Mouse (Mus musculus) gastrocnemius, adult 8-10 months (tissue): Measurements from ENCODE around the gene Ppard. TPM values are rescaled to one million over a fixed set of nuclear protein-coding genes. Genes with fewer than 3 reads are reported as not detected.
"Not testable (repeated sequence)": the region's sequence is repeated elsewhere in the genome, so short reads cannot be mapped to it uniquely, and the experiment has no call there.

Source experiments
- DNase-seq, 2 experiments: peaks; one replicate each; pipeline ENCODE4 v3.0.0; 2022; ENCODE audit warnings: low spot score in 2 of 2
- total RNA-seq, 4 experiments: library from RNA; stranded (reverse); gene quantifications; 2 replicates each; pipeline ENCODE4 v1.2.4; 2022

The Ppard gene
- total RNA-seq, 4 experiments from 2014 or later: 24.7 to 28.3 (median 26.1) TPM

DNA sequence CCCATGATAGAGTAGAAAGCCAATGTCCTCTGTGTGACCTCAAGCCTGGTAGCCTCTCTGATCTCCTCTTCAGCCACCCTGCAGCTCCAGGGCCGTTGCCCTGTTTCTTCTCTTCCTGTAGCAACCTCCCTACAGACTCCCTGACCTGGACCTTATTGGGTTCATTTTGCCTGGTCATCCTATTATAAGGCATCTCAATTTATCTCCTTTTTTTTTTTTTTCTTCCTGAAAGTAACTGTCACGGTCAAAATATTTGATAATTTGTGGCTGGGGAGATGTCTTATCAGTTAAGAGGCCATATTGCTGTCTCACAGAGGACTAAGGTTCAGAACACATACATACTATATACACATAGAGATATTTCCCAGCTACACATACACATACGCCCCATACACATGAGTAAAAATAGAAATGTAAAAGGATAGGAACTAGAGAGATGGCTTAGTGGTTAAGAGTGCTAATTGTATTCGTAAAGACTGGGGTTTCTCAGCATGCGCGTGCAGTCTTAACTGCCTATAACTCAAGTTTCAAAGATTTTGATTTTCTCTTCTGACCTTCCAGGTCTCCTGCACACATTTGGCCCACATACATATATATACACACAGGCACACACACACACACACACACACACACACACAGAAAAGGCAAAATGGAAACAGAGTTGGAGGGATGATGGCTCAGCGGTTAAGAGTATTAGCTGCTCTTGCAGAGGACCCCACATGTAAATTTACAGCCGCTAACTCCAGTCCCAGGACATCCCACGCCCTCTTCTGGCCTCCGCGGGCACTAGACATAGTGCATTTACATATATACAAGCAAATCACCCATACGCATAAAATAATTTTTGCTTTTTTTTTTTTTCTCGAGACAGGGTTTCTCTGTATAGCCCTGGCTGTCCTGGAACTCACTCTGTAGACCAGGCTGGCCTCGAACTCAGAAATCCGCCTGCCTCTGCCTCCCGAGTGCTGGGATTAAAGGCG is 80.0 kb downstream of the Ppard start:
- DNase-seq: no peak

DNA sequence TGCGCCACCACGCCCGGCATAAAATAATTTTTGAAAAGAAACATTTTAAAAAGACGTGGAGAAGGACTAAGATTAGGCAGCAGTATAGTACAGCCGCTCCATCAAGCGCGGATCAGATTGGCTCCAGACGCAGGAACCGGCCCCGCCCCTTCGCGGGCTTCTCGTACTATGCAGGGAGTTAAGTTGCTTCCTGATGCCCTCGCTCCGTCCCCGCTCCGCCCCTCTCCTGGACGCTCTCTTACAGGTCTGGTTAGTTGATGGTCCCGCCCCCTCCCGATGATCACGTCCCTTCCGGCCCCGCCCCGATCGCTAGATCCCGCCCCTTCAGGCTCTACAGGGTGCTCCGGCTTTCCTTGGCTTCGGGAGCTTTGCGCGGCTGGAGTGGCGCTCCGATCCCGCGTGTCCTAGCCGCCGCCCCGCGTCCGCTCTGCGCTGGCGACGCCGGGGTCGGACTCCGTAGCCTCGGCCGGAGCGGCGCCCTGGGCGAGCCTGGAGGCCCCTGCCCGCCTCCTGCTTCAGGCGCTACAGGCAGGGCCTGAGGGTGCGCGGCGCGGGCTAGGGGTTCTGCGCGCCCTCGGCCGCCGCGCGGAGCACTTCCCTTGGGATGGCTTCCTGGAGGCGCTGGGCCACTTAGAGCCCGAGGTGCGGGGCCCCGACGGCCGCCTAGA is 80.8 kb downstream of the Ppard start, which contains the start of gene Fance:
Gene Fance (plus strand): TSS at position 308 of the 668 bp plus-strand sequence.
- DNase-seq: peak; percentile 95 to 96

DNA sequence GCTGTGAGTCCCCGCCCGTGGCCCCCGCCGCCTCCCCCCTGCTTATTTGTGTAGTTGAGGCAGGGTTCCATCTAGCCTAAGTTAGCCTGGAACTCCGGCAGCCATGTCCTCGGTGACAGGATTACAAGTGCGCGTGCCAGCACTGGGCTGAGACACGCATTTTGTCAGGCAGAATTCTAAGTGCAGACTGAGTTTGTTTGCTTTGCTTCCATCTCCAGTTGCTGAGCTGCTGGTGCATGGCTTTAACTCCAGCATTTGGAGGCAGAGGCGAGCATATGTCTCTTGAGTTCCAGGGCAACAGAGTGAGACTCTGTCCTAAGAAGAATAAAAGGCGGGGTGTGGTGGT is 81.4 kb downstream of the Ppard start:
- no peak for DNase-seq

DNA sequence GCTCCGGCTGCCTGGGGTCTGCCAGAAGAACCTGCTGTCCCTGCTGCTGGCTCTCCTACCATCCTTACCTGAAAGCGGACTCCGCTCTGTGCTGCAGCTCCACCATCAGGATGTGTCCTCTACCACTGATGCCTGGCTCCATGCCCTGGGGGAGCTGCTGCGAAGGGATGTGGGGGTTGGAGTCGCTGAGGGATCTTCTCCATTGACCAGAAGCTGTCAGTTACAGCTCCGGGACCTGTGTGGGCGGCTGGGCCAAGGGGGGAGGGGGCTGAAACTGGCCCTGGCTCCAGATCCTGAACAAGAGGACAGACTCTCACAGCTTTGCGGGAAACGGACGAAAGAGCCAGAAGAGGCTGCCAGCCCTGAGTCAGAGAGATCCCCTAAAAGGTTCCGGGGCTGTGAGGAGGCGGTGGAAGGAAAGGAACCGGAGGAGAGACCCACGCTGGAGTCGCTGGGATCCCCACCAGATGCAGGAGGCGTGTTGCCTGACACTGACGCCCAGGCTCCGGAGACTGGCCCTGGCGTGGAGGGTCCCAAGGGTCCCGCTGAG is 83.2 kb downstream of the Ppard start:
- DNase-seq: no peak

DNA sequence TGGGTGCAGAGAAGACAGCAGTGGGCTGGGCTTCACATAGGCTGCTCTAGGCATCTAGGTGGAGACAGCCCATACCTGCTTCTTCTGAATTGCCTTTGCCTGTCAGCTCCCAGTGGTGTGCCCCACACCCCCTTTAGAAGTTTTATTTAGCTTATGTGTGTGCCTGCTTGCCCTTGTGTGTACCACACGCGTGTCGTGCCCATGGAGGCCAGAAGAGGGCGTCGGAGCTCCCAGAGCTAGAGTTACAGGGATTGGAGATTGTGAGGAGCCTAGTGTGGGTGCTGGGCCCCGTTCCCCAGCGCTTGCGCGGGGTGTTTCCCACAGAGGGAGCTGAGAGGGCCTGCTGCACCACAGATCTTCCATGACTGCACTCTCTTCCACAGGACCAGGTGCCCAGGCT is 84.0 kb downstream of the Ppard start:
- DNase-seq: no peak

DNA sequence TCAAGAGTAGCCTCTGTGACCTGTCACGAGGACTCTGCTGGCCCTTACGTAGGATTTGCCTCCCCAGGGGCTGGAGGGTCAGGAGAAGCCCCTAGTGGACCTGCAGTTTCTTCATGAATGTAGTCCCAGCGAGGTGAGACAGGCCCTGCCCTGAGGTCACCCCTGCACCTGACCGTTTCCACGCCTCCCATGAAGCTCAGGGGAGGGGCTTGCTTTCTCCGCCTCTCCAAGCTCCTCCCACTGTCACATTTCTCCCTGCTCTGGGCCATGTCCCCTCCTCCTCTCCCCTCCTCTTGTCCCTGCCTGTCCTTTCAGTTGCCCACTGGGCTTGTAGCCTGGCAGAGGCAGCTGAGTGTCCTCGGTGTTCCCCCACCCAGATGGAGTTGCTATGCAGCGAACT is 84.6 kb downstream of the Ppard start:
- no peak for DNase-seq

DNA sequence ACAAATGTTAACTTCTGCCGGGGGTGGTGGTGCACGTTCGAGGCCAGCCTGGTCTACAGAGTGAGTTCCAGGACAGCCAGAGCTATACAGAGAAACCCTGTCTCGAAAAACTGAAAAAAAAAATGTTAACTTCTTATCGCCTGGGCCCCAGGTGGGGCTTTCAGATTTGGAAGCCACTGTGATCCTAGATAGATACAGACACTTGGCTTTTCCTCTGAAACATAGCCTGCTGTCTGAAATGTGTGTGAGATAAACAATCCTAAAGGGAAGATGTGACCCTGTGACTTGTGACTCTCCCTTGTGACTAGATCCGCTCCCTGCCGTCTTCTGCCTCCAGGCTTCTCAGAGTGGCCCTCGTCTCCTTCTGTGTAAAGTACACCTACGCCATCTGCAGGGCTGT is 85.2 kb downstream of the Ppard start:
- no peak for DNase-seq

DNA sequence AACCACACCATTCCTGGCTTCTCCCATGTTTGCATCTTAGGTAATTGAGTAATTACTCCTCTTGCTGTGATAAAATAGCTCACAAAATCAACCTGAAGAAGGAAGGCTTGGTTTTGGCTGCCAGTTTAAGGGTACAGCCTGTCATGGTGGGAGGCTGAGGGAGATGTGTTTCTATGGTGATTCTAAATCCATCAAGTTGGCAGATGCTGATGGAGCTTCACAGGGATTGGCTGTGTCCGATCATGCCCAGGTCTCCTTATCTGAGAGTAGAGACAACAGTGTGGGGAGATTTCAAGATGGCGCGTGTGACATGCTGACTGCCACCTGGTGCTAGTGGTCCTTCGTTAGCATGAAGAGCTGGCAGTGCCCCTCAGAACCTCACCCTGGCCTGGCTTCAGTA is 89.2 kb downstream of the Ppard start:
- no peak for DNase-seq

DNA sequence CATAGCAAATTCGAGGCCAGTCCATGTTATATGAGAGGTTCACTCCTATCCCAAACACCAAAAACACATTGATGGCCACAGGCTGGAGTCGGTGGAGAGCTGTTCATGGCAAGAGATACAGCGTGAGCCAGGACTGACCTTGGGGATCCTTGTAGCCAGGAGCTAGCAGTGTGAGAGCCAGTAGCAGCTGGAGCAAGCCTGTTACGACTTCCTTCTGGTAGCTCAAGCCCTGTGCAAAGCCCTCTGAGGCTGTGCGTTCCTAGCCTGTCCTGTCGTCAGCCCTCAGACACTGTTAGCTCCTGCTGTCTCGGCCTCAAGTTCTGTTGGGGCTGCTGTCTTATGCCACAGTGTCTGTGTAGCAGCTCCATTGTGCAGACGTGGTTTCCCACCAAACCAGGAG is 91.3 kb downstream of the Ppard start:
- no peak for DNase-seq

DNA sequence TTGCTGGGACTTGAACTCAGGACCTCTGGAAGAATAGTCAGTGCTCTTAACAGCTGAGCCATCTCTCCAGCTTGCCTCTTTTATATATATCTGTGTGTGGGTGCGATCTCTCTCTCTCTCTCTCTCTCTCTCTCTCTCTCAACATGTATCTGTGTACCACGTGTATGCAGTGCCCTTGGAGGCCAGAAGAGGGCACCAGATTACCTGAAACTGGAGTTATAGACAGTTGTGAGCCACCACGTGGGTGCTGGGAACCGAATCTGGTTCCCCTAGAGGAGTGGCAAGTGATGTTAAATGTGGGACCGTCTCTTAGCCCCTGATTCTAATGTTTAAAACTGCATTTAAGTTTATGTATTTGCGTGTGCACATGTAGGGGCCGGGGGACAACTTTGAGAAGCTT is 91.9 kb downstream of the Ppard start:
- not testable (repeated sequence) for DNase-seq

DNA sequence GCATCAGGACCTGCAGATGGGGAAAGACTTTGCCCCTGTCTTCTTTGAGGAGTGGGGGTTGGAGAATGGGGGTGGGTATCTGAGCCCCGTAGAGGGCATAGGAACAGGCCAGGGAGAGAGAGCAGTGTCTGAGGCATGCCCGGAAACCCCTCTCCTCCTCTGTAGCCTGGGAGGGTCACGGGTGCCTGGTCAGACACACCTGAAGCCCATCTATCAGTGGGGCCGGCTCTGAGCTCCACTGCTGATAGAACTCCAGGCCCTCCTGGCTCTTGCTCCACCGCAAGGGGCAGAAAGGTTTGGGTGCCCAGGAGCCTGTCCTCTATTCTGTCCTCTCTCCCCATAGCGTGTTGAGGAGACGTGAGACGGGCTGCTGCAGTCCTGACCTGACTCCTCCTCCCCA is 93.3 kb downstream of the Ppard start:
- no peak for DNase-seq

DNA sequence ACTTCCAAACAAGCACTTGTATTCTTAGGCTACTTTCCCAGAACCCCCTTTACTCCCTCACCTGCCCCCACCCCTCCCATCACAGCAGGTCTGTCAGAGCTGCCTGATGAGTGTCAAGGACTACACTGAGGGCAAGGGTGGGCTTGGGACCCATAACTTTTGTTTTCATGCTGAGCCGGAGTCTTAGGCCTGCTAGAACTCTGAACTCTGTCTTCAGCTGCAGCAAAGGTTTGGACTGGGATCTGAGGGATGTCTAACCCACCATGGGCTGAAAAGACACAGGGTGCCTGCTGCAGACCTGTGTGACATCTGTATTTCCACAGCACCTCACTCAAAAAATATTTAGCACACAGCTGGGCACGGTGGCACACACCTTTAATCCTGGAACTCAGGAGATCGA is 94.5 kb downstream of the Ppard start:
- no peak for DNase-seq

DNA sequence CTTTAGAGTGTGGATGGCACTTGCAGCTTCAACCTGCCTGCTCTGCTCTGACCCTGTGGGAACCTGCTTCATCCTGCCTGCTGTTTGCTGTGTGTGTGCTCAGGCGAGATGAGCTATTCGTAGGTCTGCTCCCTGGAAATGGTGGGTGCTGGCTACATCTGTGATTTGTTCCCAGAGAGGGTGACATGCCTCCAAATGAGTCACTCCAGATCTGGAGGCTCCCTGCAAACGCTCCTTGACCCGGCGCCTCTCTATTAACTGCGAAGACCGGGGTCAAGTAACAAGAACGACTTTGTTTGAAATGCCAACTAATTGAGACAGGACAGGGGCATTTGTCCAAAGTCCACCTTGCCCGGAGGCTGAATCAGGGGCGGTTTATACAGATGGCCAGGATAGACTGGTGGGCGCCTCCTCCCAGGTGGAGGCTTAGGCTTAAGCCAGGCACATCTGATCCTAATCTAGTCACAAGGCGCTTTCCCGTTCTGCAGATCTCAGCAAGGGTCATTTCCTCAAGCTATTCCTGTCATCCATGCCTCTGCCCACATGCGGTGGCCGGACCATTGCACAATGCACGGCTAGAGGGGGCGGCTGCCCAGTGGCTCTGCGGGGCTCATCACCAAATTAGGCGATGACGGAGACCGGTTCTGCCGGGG is 95.3 kb downstream of the Ppard start:
- no peak for DNase-seq

DNA sequence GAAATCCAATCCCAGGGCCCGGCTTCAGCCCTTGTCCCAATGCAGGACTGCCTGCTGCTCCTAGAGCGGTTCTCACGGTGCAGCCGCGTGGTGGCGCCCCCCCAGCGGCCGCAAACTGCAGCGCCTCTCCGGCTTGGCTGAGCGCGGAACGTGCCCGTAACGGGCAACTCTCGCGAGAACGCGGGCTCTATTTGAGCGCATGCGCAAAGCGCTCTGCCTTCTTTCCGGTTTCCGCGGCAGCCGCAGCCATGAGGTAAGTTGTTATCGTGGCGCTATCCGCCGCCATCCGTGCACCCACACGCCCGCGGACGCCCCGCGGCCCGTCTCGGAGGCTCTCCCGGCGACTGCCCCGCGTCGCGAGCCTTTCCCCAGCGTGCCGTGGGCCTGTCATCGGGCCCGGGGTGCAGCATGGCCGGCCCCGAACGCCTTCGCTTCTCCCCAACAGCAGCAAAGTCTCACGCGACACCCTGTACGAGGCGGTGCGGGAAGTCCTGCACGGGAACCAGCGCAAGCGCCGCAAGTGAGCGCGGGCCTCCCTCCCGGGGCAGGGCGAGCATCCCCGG is 95.9 kb downstream of the Ppard start, which contains the start of gene Rpl10a:
Gene Rpl10a (plus strand): TSS at position 106 of the 563 bp plus-strand sequence.
- DNase-seq: peak; percentile 91 to 94

DNA sequence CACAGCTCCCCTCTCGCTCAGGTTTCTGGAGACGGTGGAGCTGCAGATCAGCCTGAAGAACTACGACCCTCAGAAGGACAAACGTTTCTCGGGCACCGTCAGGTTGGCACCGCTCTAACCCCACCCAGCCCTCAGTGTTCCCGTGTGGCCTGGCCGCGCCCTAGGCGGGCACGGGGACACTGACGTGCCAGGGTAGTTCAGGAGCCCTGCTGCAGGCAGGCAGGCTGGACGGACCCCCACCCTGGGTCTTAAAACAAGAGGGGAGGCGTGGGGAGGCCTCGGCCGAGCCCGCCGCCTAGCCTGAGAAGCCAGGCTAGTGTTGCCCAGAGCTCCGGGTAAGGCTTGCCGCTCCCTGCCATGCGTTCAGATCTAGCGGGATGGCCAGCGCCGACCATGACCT is 96.4 kb downstream of the Ppard start:
- DNase-seq: no peak

DNA sequence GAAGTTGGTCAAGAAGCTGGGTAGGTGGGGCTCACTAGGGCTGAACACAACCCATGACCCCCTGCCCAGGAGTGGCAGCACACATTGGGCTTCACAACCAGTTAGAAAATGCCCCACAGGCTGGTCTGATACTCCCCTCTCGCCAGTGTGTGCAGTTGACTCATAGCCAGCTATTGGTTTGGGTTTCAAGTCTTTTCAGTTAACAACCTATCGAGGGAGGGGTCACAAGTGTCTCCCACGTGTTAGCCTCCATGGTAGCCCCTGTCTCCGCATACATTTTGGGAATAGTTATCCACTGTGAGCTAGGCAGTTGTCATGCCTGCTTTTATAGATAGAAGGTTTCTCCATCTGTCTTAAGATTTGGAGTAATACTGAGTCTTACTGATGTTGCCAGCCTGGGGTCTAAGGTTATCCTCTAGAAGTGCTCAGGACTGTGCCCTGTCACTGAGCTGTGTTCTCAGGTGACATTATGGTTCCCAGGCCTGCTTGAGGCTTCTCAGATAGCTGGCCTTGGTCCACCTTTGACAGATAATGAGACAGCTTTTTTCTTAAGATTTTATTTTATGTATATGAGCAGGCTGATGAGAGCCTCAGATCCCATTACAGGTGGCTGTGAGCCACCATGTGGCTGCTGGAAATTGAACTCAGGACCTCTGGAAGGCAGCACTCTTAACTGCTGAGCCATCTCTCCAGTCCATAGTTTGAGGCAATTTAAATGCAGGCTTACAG is 97.2 kb downstream of the Ppard start:
- DNase-seq: no peak

DNA sequence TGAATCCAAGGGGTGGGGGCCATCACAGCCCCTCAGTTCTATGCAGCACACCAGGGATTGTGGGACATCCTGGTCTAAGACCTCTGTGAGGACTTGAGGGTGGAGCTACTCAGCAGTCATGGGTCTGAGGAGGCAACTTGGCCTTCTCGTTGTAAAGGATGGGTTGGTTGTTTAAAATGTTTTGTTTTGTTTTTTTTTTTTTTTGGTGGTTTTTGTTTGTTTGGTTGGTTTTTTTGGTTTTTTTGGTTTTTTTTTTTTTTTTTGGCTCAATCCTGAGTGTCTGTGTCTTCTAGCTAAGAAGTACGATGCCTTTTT is 97.7 kb downstream of the Ppard start:
- DNase-seq: no peak

DNA sequence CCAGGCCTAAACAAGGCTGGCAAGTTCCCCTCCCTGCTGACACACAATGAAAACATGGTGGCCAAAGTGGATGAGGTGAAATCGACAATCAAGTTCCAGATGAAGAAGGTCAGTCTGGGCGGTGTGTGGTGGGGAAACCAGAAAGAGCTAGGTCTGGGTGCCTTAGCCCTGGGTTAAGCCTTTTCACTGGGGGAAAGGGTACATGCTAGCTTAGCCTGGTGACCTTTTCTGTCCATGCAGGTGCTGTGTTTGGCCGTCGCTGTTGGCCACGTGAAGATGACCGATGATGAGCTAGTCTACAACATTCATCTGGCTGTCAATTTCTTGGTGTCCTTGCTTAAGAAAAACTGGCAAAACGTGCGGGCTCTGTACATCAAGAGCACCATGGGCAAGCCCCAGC is 98.1 kb downstream of the Ppard start:
- DNase-seq: not testable (repeated sequence)

DNA sequence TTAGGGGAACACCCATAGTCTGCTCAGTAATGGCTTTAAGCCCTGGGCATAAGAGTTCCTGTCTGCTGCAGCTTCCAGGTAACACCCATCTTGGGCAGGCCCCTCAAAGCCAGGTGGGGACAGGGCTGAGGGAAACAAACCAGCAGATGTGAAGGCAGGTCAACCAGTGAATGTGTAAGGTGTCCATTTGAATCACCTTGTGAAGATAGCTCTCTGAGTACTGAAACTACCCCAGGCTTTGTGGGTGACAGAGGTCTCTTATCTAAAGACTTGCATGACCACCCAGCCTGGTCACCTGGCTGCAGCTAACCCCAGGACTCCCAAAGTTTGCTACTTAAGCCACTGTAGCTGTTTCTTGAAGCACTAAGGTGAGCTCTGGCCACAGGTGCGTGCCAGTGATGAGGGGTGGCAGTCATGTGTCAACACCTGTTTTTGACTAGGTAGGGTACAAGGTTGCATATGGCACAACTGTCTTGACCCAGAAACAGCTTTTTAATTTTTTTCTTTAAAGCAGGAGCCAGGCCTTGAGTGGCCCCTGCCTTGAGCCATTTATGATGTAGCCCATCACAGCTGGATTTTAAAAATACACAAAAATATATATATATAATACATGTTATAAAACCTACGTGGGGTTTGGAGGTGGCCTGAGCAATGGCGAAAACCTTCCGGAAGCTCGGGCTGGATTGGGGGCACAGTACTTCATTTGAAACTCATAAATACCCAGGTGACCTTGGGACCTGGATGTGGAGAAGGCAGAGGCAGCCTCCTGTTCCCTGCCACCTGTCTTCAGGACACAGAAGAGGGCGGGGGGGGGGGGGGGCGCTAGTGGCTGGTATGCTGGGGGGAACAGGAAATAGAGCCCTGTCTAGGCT is 99.0 kb downstream of the Ppard start:
- no peak for DNase-seq
